Mouse (Mus musculus) erythroblast, embryonic 14.5 days (primary cell): ENCODE measurements around the gene Tfeb. TPM values are rescaled to one million over a fixed set of nuclear protein-coding genes. Genes with fewer than 3 reads are reported as not detected.

Experiments used
- H3K27me3 ChIP-seq: 2 replicates; pipeline ENCODE4 v1.6.1; 2012; ENCODE audit warnings: inconsistent platforms; ENCODE audit not compliant: control insufficient read depth
- H3K36me3 ChIP-seq: 2 replicates; pipeline ENCODE4 v1.6.1; 2012; ENCODE audit warnings: mild to moderate bottlenecking, inconsistent platforms; ENCODE audit not compliant: control insufficient read depth
- H3K4me1 ChIP-seq: 2 replicates; pipeline ENCODE4 v1.6.1; 2012; ENCODE audit warnings: inconsistent platforms; ENCODE audit not compliant: control insufficient read depth
- H3K4me3 ChIP-seq: replicated peaks from 2 replicates; pipeline ENCODE3; 2012; ENCODE audit warnings: moderate library complexity, mild to moderate bottlenecking, inconsistent platforms
- H3K9me3 ChIP-seq: 2 replicates; pipeline ENCODE4 v1.6.1; 2012; ENCODE audit warnings: low read length, inconsistent platforms, mixed read lengths; ENCODE audit not compliant: control insufficient read depth
- GATA1 ChIP-seq: IDR thresholded peaks from 2 replicates; pipeline ENCODE4 v1.6.1; 2012; ENCODE audit warnings: low read length, inconsistent platforms, mixed read lengths
- TAL1 ChIP-seq: IDR thresholded peaks from 3 replicates; pipeline ENCODE4 v1.6.1; 2012; ENCODE audit warnings: low read length, inconsistent platforms, mixed read lengths
- polyA plus RNA-seq: library from polyadenylated mRNA; stranded (reverse); fragments of >175 nt; gene quantifications from 2 replicates; pipeline ENCODE4 v1.2.3, GENCODE M21; 2012

Gene Tfeb
- polyA plus RNA-seq, 1 experiment, result 1.5 TPM

GRCm38 (mm10) chr17:47744746-47745368 is 8.0 kb downstream of the Tfeb start:
- H3K9me3 ChIP-seq, result peaks cover 4% of the 10 kb centered on the region; the same call in 1 of the 2 replicates
- peaks cover 37% of the 10 kb centered on the region for H3K4me1 ChIP-seq
- H3K4me3 ChIP-seq, result no peak overlapping the region
- H3K27me3 ChIP-seq, result no peaks in the 10 kb centered on the region
- no peak for TF ChIP-seq TAL1
- TF ChIP-seq GATA1, result no peak
- H3K36me3 ChIP-seq, result no peaks in the 10 kb centered on the region; the same call in 1 of the 2 replicates

GRCm38 (mm10) chr17:47748791-47749553 is 12.1 kb downstream of the Tfeb start:
- peaks cover 4% of the 10 kb centered on the region for H3K9me3 ChIP-seq
- TF ChIP-seq TAL1, result no peak
- no peak for TF ChIP-seq GATA1
- no peak overlapping the region for H3K4me3 ChIP-seq
- H3K27me3 ChIP-seq, result no peaks in the 10 kb centered on the region
- peaks cover 42% of the 10 kb centered on the region for H3K4me1 ChIP-seq
- H3K36me3 ChIP-seq, result no peaks in the 10 kb centered on the region; the same call in none of the 2 replicates

GRCm38 (mm10) chr17:47749626-47750025 is 12.8 kb downstream of the Tfeb start:
- no peak overlapping the region for H3K4me3 ChIP-seq
- H3K36me3 ChIP-seq, result no peaks in the 10 kb centered on the region; the same call in none of the 2 replicates
- no peaks in the 10 kb centered on the region for H3K27me3 ChIP-seq
- TF ChIP-seq TAL1 (no peak), GATA1 (no peak)
- H3K4me1 ChIP-seq, result peaks cover 43% of the 10 kb centered on the region
- H3K9me3 ChIP-seq, result peaks cover 2% of the 10 kb centered on the region

GRCm38 (mm10) chr17:47750101-47750500 is 13.3 kb downstream of the Tfeb start:
- Histone ChIP-seq H3K36me3 (no peaks in the 10 kb centered on the region; the same call in none of the 2 replicates), H3K4me1 (peaks cover 44% of the 10 kb centered on the region), H3K9me3 (no peaks in the 10 kb centered on the region; the same call in 1 of the 2 replicates), H3K27me3 (no peaks in the 10 kb centered on the region), H3K4me3 (no peak overlapping the region)
- TF ChIP-seq TAL1 (no peak), GATA1 (no peak)

GRCm38 (mm10) chr17:47751811-47752210 is 15.0 kb downstream of the Tfeb start:
- no peaks in the 10 kb centered on the region; the same call in none of the 2 replicates for H3K36me3 ChIP-seq
- no peaks in the 10 kb centered on the region; the same call in 1 of the 2 replicates for H3K9me3 ChIP-seq
- H3K4me1 ChIP-seq, result peaks cover 53% of the 10 kb centered on the region
- H3K4me3 ChIP-seq, result no peak overlapping the region
- no peak for TF ChIP-seq GATA1
- TF ChIP-seq TAL1, result no peak
- H3K27me3 ChIP-seq, result no peaks in the 10 kb centered on the region

GRCm38 (mm10) chr17:47753130-47753775 is 16.4 kb downstream of the Tfeb start:
- Histone ChIP-seq H3K36me3 (no peaks in the 10 kb centered on the region; the same call in none of the 2 replicates), H3K4me1 (peaks cover 55% of the 10 kb centered on the region), H3K4me3 (no peak overlapping the region), H3K9me3 (no peaks in the 10 kb centered on the region; the same call in 1 of the 2 replicates), H3K27me3 (no peaks in the 10 kb centered on the region)
- no peak for TF ChIP-seq TAL1
- TF ChIP-seq GATA1, result no peak

GRCm38 (mm10) chr17:47754246-47754645 is 17.4 kb downstream of the Tfeb start:
- H3K4me1 ChIP-seq, result peaks cover 46% of the 10 kb centered on the region
- H3K27me3 ChIP-seq, result no peaks in the 10 kb centered on the region
- no peaks in the 10 kb centered on the region; the same call in none of the 2 replicates for H3K36me3 ChIP-seq
- H3K9me3 ChIP-seq, result no peaks in the 10 kb centered on the region; the same call in 1 of the 2 replicates
- no peak overlapping the region for H3K4me3 ChIP-seq
- TF ChIP-seq GATA1 (no peak), TAL1 (no peak)

GRCm38 (mm10) chr17:47756366-47756765 is 19.5 kb downstream of the Tfeb start:
- Histone ChIP-seq H3K27me3 (no peaks in the 10 kb centered on the region), H3K4me3 (no peak overlapping the region), H3K4me1 (peaks cover 37% of the 10 kb centered on the region), H3K9me3 (no peaks in the 10 kb centered on the region; the same call in 1 of the 2 replicates), H3K36me3 (no peaks in the 10 kb centered on the region; the same call in none of the 2 replicates)
- no peak for TF ChIP-seq TAL1
- TF ChIP-seq GATA1, result no peak

GRCm38 (mm10) chr17:47757056-47757610 is 20.3 kb downstream of the Tfeb start:
- no peak for TF ChIP-seq TAL1
- TF ChIP-seq GATA1, result no peak
- H3K27me3 ChIP-seq, result no peaks in the 10 kb centered on the region
- H3K36me3 ChIP-seq, result no peaks in the 10 kb centered on the region
- H3K4me3 ChIP-seq, result no peak overlapping the region
- peaks cover 37% of the 10 kb centered on the region for H3K4me1 ChIP-seq
- H3K9me3 ChIP-seq, result no peaks in the 10 kb centered on the region
